Mouse (Mus musculus): ENCODE results near the gene Uqcc2. TPM values are rescaled to one million over a fixed set of nuclear protein-coding genes. Genes with fewer than 3 reads are reported as not detected.

The Uqcc2 gene
- polyA plus RNA-seq (2012; rRNA removed), result 242 and 333 TPM in 2 replicates

- TF ChIP-seq POLR2A (IDR thresholded peaks at IDR 0.05; ENCODE audit: borderline replicate concordance, extremely low read depth, insufficient read depth, insufficient read length, poor library complexity, severe bottlenecking) (peak; percentile 81; the same call in 1 of the 2 replicates), CTCF (IDR thresholded peaks at IDR 0.05; ENCODE audit: borderline replicate concordance, extremely low read depth, insufficient read depth, insufficient read length) (peak; percentile 48)
- peak; percentile 99 for DNase-seq (ENCODE audit: low read depth)
Measured at GRCm38 (mm10) chr17:27133551-27134141, at the start of gene Uqcc2. TSS of gene Uqcc2 (minus strand) at chr17:27133916.

- no peak for TF ChIP-seq POLR2A (IDR thresholded peaks at IDR 0.05; ENCODE audit: borderline replicate concordance, extremely low read depth, insufficient read depth, insufficient read length, poor library complexity, severe bottlenecking)
- no peak for TF ChIP-seq CTCF (IDR thresholded peaks at IDR 0.05; ENCODE audit: borderline replicate concordance, extremely low read depth, insufficient read depth, insufficient read length)
- DNase-seq (ENCODE audit: low read depth), result no peak
Measured at GRCm38 (mm10) chr17:27182401-27182800, 48.7 kb upstream of the Uqcc2 start.

GRCm38 (mm10) chr17:27181666-27182065 lies 48.0 kb upstream of the Uqcc2 start:
- DNase-seq (ENCODE audit: low read depth), result no peak
- TF ChIP-seq CTCF (IDR thresholded peaks at IDR 0.05; ENCODE audit: borderline replicate concordance, extremely low read depth, insufficient read depth, insufficient read length), result 0 out of 2 replicates have a peak, but pooled peaks have one; percentile 5
- no peak for TF ChIP-seq POLR2A (IDR thresholded peaks at IDR 0.05; ENCODE audit: borderline replicate concordance, extremely low read depth, insufficient read depth, insufficient read length, poor library complexity, severe bottlenecking)

GRCm38 (mm10) chr17:27179681-27180280 lies 46.1 kb upstream of the Uqcc2 start:
- DNase-seq (ENCODE audit: low read depth), result no peak
- TF ChIP-seq CTCF (IDR thresholded peaks at IDR 0.05; ENCODE audit: borderline replicate concordance, extremely low read depth, insufficient read depth, insufficient read length), result no peak
- TF ChIP-seq POLR2A (IDR thresholded peaks at IDR 0.05; ENCODE audit: borderline replicate concordance, extremely low read depth, insufficient read depth, insufficient read length, poor library complexity, severe bottlenecking), result no peak

- no peak for DNase-seq (ENCODE audit: low read depth)
- TF ChIP-seq POLR2A (IDR thresholded peaks at IDR 0.05; ENCODE audit: borderline replicate concordance, extremely low read depth, insufficient read depth, insufficient read length, poor library complexity, severe bottlenecking) (no peak), CTCF (IDR thresholded peaks at IDR 0.05; ENCODE audit: borderline replicate concordance, extremely low read depth, insufficient read depth, insufficient read length) (no peak)
Measured at GRCm38 (mm10) chr17:27178427-27179177, 44.9 kb upstream of the Uqcc2 start.

GRCm38 (mm10) chr17:27178019-27178418 lies 44.3 kb upstream of the Uqcc2 start:
- DNase-seq (ENCODE audit: low read depth), result no peak
- no peak for TF ChIP-seq CTCF (IDR thresholded peaks at IDR 0.05; ENCODE audit: borderline replicate concordance, extremely low read depth, insufficient read depth, insufficient read length)
- no peak for TF ChIP-seq POLR2A (IDR thresholded peaks at IDR 0.05; ENCODE audit: borderline replicate concordance, extremely low read depth, insufficient read depth, insufficient read length, poor library complexity, severe bottlenecking)

- TF ChIP-seq CTCF (IDR thresholded peaks at IDR 0.05; ENCODE audit: borderline replicate concordance, extremely low read depth, insufficient read depth, insufficient read length) (no peak), POLR2A (IDR thresholded peaks at IDR 0.05; ENCODE audit: borderline replicate concordance, extremely low read depth, insufficient read depth, insufficient read length, poor library complexity, severe bottlenecking) (no peak)
- DNase-seq (ENCODE audit: low read depth), result no peak
Measured at GRCm38 (mm10) chr17:27176754-27177153, 43.0 kb upstream of the Uqcc2 start.

GRCm38 (mm10) chr17:27176287-27176686 lies 42.6 kb upstream of the Uqcc2 start:
- DNase-seq (ENCODE audit: low read depth), result no peak
- no peak for TF ChIP-seq CTCF (IDR thresholded peaks at IDR 0.05; ENCODE audit: borderline replicate concordance, extremely low read depth, insufficient read depth, insufficient read length)
- no peak for TF ChIP-seq POLR2A (IDR thresholded peaks at IDR 0.05; ENCODE audit: borderline replicate concordance, extremely low read depth, insufficient read depth, insufficient read length, poor library complexity, severe bottlenecking)

GRCm38 (mm10) chr17:27175196-27175874 lies 41.6 kb upstream of the Uqcc2 start:
- peak; percentile 80 for DNase-seq (ENCODE audit: low read depth)
- no peak for TF ChIP-seq CTCF (IDR thresholded peaks at IDR 0.05; ENCODE audit: borderline replicate concordance, extremely low read depth, insufficient read depth, insufficient read length)
- TF ChIP-seq POLR2A (IDR thresholded peaks at IDR 0.05; ENCODE audit: borderline replicate concordance, extremely low read depth, insufficient read depth, insufficient read length, poor library complexity, severe bottlenecking), result no peak

- TF ChIP-seq CTCF (IDR thresholded peaks at IDR 0.05; ENCODE audit: borderline replicate concordance, extremely low read depth, insufficient read depth, insufficient read length) (no peak), POLR2A (IDR thresholded peaks at IDR 0.05; ENCODE audit: borderline replicate concordance, extremely low read depth, insufficient read depth, insufficient read length, poor library complexity, severe bottlenecking) (no peak)
- DNase-seq (ENCODE audit: low read depth), result no peak
Measured at GRCm38 (mm10) chr17:27173715-27174114, 40.0 kb upstream of the Uqcc2 start.

- no peak for DNase-seq (ENCODE audit: low read depth)
- TF ChIP-seq CTCF (IDR thresholded peaks at IDR 0.05; ENCODE audit: borderline replicate concordance, extremely low read depth, insufficient read depth, insufficient read length) (no peak), POLR2A (IDR thresholded peaks at IDR 0.05; ENCODE audit: borderline replicate concordance, extremely low read depth, insufficient read depth, insufficient read length, poor library complexity, severe bottlenecking) (no peak)
Measured at GRCm38 (mm10) chr17:27172459-27172858, 38.7 kb upstream of the Uqcc2 start.
